Mouse (Mus musculus) olfactory bulb, adult 2 months (tissue): ENCODE measurements around the gene Il17f.

Experiments
- CTCF ChIP-seq: fragments of 200-500 bp; IDR thresholded peaks from 2 replicates; pipeline ENCODE4 v1.5.1; 2012; ENCODE audit warnings: low read depth, mild to moderate bottlenecking, low read length, moderate library complexity; ENCODE audit not compliant: insufficient read depth
- POLR2A ChIP-seq: fragments of 200-500 bp; IDR thresholded peaks from 2 replicates; pipeline ENCODE4 v1.6.1; 2012; ENCODE audit warnings: mild to moderate bottlenecking, low read depth, low read length, moderate library complexity; ENCODE audit not compliant: insufficient read depth

- TF ChIP-seq CTCF (no peak), POLR2A (no peak)
Observed at GRCm38 (mm10) chr1:20788419-20788818, 2.0 kb downstream of the Il17f start.
